Mouse (Mus musculus) embryonic facial prominence, embryonic 13.5 days (tissue): Measurements from ENCODE around the gene Cdca3. TPM values are rescaled to one million over a fixed set of nuclear protein-coding genes. Genes with fewer than 3 reads are reported as not detected.
"Not testable (repeated sequence)": the region's sequence is repeated elsewhere in the genome, so short reads cannot be mapped to it uniquely, and the experiment has no call there.

ENCODE experiments used
- ATAC-seq: fragments of 200-750 bp; cut with Nextera tagmentation; 2 replicates; pipeline ENCODE4 v1.8.0; 2017; ENCODE audit warnings: low read depth; ENCODE audit not compliant: insufficient number of reproducible peaks, insufficient read depth, low FRiP score, low TSS enrichment
- H3K27ac ChIP-seq: fragments of 300-500 bp; sonication (generic); 2 replicates; pipeline ENCODE4 v1.5.1; 2015; ENCODE audit warnings: moderate library complexity, mild to moderate bottlenecking, inconsistent platforms
- H3K27me3 ChIP-seq: fragments of 300-500 bp; sonication (generic); 2 replicates; pipeline ENCODE4 v1.6.1; 2015; ENCODE audit warnings: mild to moderate bottlenecking, inconsistent platforms
- H3K36me3 ChIP-seq: fragments of 300-500 bp; sonication (generic); 2 replicates; pipeline ENCODE4 v1.6.1; 2015; ENCODE audit warnings: mild to moderate bottlenecking, inconsistent platforms
- H3K4me1 ChIP-seq: fragments of 300-500 bp; sonication (generic); 2 replicates; pipeline ENCODE4 v1.6.1; 2015; ENCODE audit warnings: inconsistent platforms
- H3K4me2 ChIP-seq: fragments of 300-500 bp; sonication (generic); 2 replicates; pipeline ENCODE4 v1.6.1; 2015; ENCODE audit warnings: moderate library complexity, mild to moderate bottlenecking, inconsistent platforms
- H3K4me3 ChIP-seq: fragments of 300-500 bp; sonication (generic); 2 replicates; pipeline ENCODE4 v1.5.1; 2015; ENCODE audit warnings: mild to moderate bottlenecking, inconsistent platforms
- H3K9ac ChIP-seq: fragments of 300-500 bp; sonication (generic); 2 replicates; pipeline ENCODE4 v1.6.1; 2015; ENCODE audit warnings: mild to moderate bottlenecking, inconsistent platforms
- H3K9me3 ChIP-seq: fragments of 300-500 bp; sonication (generic); 2 replicates; pipeline ENCODE4 v1.6.1; 2016; ENCODE audit warnings: inconsistent platforms
- WGBS: fragments of 180-500 bp; shearing (Covaris S2); methylation state at CpG from one replicate; pipeline ENCODE4 v1.1.7; 2015; ENCODE audit warnings: mixed read lengths; 5-methylcytosine and 5-hydroxymethylcytosine counted together
- polyA plus RNA-seq: library from polyadenylated mRNA; unstranded; fragments of >200 nt; fragmentation: Nextera tagmentation; extraction: Ambion mirVana; gene quantifications from 2 replicates; pipeline ENCODE4 v1.2.1, GENCODE M21; 2015

The Cdca3 gene
- polyA plus RNA-seq, 1 experiment from 2014 or later = 184 TPM

GRCm38 (mm10) chr6:124817125-124817524 lies 12.2 kb upstream of the Cdca3 start:
- Histone ChIP-seq H3K9ac (no peak overlapping the region), H3K27ac (no peak overlapping the region), H3K27me3 (no peaks in the 10 kb centered on the region), H3K36me3 (peaks cover 76% of the 10 kb centered on the region), H3K4me1 (peaks cover 20% of the 10 kb centered on the region), H3K4me2 (no peak overlapping the region), H3K9me3 (no peaks in the 10 kb centered on the region), H3K4me3 (no peak overlapping the region)
- no peak for ATAC-seq
- WGBS = 94% methylated on average over 11 of the region's 11 CpGs

- peaks cover 16% of the 10 kb centered on the region for H3K4me1 ChIP-seq
- no peak overlapping the region for H3K4me3 ChIP-seq
- H3K9me3 ChIP-seq = no peaks in the 10 kb centered on the region
- ATAC-seq = no peak
- peaks cover 76% of the 10 kb centered on the region for H3K36me3 ChIP-seq
- H3K27me3 ChIP-seq = no peaks in the 10 kb centered on the region
- 0 out of 2 replicates have a peak overlapping the region, but pooled peaks have one; percentile 21 for H3K9ac ChIP-seq
- H3K27ac ChIP-seq = no peak overlapping the region
- WGBS = 96% methylated on average over 8 of the region's 8 CpGs
- no peak overlapping the region for H3K4me2 ChIP-seq
These were observed 11.8 kb upstream of the Cdca3 start for GRCm38 (mm10) chr6:124817563-124817962.

GRCm38 (mm10) chr6:124817971-124818370 lies 11.4 kb upstream of the Cdca3 start:
- Histone ChIP-seq H3K4me3 (no peak overlapping the region), H3K27ac (no peak overlapping the region), H3K36me3 (peaks cover 80% of the 10 kb centered on the region), H3K27me3 (no peaks in the 10 kb centered on the region), H3K4me1 (peaks cover 12% of the 10 kb centered on the region), H3K4me2 (no peak overlapping the region), H3K9me3 (no peaks in the 10 kb centered on the region), H3K9ac (no peak overlapping the region)
- ATAC-seq = no peak
- 90% methylated on average over 8 of the region's 8 CpGs for WGBS

GRCm38 (mm10) chr6:124820891-124821290 lies 8.5 kb upstream of the Cdca3 start:
- ATAC-seq = no peak
- WGBS = 93% methylated on average over 5 of the region's 5 CpGs
- no peaks in the 10 kb centered on the region for H3K9me3 ChIP-seq
- no peaks in the 10 kb centered on the region for H3K27me3 ChIP-seq
- H3K4me2 ChIP-seq = no peak overlapping the region
- H3K27ac ChIP-seq = no peak overlapping the region
- no peaks in the 10 kb centered on the region for H3K4me1 ChIP-seq
- no peak overlapping the region for H3K4me3 ChIP-seq
- no peak overlapping the region for H3K9ac ChIP-seq
- H3K36me3 ChIP-seq = peaks cover 99% of the 10 kb centered on the region

- Histone ChIP-seq H3K27ac (no peak overlapping the region), H3K27me3 (no peaks in the 10 kb centered on the region), H3K4me2 (no peak overlapping the region), H3K9me3 (no peaks in the 10 kb centered on the region), H3K9ac (no peak overlapping the region), H3K4me1 (peaks cover under 1% of the 10 kb centered on the region; the same call in 1 of the 2 replicates), H3K36me3 (peaks cover 93% of the 10 kb centered on the region), H3K4me3 (no peak overlapping the region)
- WGBS = 94% methylated on average over 4 of the region's 4 CpGs
- ATAC-seq = no peak
These were observed 7.3 kb upstream of the Cdca3 start for GRCm38 (mm10) chr6:124822049-124822448.

GRCm38 (mm10) chr6:124828101-124828592 lies 1.2 kb upstream of the Cdca3 start:
- Histone ChIP-seq H3K4me3 (peak overlapping the region; percentile 67), H3K9ac (peak overlapping the region; percentile 75), H3K4me1 (peaks cover 34% of the 10 kb centered on the region), H3K9me3 (no peaks in the 10 kb centered on the region), H3K4me2 (peak overlapping the region; percentile 92), H3K36me3 (peaks cover 49% of the 10 kb centered on the region), H3K27ac (peak overlapping the region; percentile 92), H3K27me3 (no peaks in the 10 kb centered on the region)
- no peak for ATAC-seq
- 23% methylated on average over 10 of the region's 10 CpGs for WGBS

- Histone ChIP-seq H3K27ac (peak overlapping the region; percentile 92), H3K4me2 (peak overlapping the region; percentile 92), H3K9me3 (no peaks in the 10 kb centered on the region), H3K4me1 (peaks cover 35% of the 10 kb centered on the region), H3K4me3 (peak overlapping the region; percentile 67), H3K36me3 (peaks cover 45% of the 10 kb centered on the region), H3K9ac (peak overlapping the region; percentile 87), H3K27me3 (no peaks in the 10 kb centered on the region)
- under 1% methylated on average over 38 of the region's 38 CpGs for WGBS
- ATAC-seq = peak; percentile 84
These were observed 703 bp downstream of the Cdca3 start for GRCm38 (mm10) chr6:124829799-124830700.

GRCm38 (mm10) chr6:124831199-124831598 lies 1.9 kb downstream of the Cdca3 start:
- ATAC-seq, H3K9me3 ChIP-seq, H3K27ac ChIP-seq, H3K27me3 ChIP-seq: not testable (repeated sequence)
- Histone ChIP-seq H3K4me3 (peak overlapping the region; percentile 67), H3K4me1 (peaks cover 45% of the 10 kb centered on the region), H3K36me3 (peaks cover 34% of the 10 kb centered on the region), H3K4me2 (peak overlapping the region; percentile 92), H3K9ac (0 out of 2 replicates have a peak overlapping the region, but pooled peaks have one; percentile 8)
- WGBS = 90% methylated on average over 4 of the region's 4 CpGs

GRCm38 (mm10) chr6:124831649-124832048 lies 2.3 kb downstream of the Cdca3 start:
- H3K27me3 ChIP-seq = no peaks in the 10 kb centered on the region
- no peaks in the 10 kb centered on the region for H3K9me3 ChIP-seq
- WGBS = 91% methylated on average over 8 of the region's 8 CpGs
- H3K4me1 ChIP-seq = peaks cover 50% of the 10 kb centered on the region
- 0 out of 2 replicates have a peak overlapping the region, but pooled peaks have one; percentile 8 for H3K9ac ChIP-seq
- H3K4me2 ChIP-seq = peak overlapping the region; percentile 92; the same call in 1 of the 2 replicates
- peak overlapping the region; percentile 67 for H3K4me3 ChIP-seq
- H3K36me3 ChIP-seq = peaks cover 32% of the 10 kb centered on the region
- ATAC-seq = no peak
- H3K27ac ChIP-seq = no peak overlapping the region

GRCm38 (mm10) chr6:124834512-124835081 lies 5.2 kb downstream of the Cdca3 start:
- Histone ChIP-seq H3K27ac (no peak overlapping the region; the same call in 1 of the 2 replicates), H3K9ac (no peak overlapping the region), H3K36me3 (peaks cover 28% of the 10 kb centered on the region), H3K4me1 (peaks cover 41% of the 10 kb centered on the region), H3K9me3 (no peaks in the 10 kb centered on the region), H3K4me3 (no peak overlapping the region), H3K27me3 (no peaks in the 10 kb centered on the region), H3K4me2 (no peak overlapping the region)
- no peak for ATAC-seq
- WGBS = 82% methylated on average over 6 of the region's 6 CpGs

- Histone ChIP-seq H3K4me3 (no peak overlapping the region), H3K4me1 (peaks cover 44% of the 10 kb centered on the region), H3K9ac (peak overlapping the region; percentile 46; the same call in 1 of the 2 replicates), H3K27me3 (no peaks in the 10 kb centered on the region), H3K36me3 (peaks cover 28% of the 10 kb centered on the region), H3K27ac (no peak overlapping the region; the same call in 1 of the 2 replicates), H3K9me3 (no peaks in the 10 kb centered on the region), H3K4me2 (no peak overlapping the region)
- 40% methylated on average over 10 of the region's 10 CpGs for WGBS
- no peak for ATAC-seq
These were observed 6.2 kb downstream of the Cdca3 start for GRCm38 (mm10) chr6:124835531-124835930.
